Mouse (Mus musculus) brain, embryonic 14.5 days (tissue): ENCODE measurements around the gene Fam243.

Experiments
- CTCF ChIP-seq: fragments of 200-500 bp; IDR thresholded peaks from 2 replicates; pipeline ENCODE4 v1.5.1; 2012; ENCODE audit warnings: inconsistent platforms, mild to moderate bottlenecking, moderate library complexity, borderline replicate concordance; ENCODE audit not compliant: insufficient read depth, insufficient read length; ENCODE audit errors: extremely low read depth
- POLR2A ChIP-seq: fragments of 200-500 bp; IDR thresholded peaks from 2 replicates; pipeline ENCODE4 v1.6.1; 2012; ENCODE audit warnings: mild to moderate bottlenecking, inconsistent platforms, borderline replicate concordance; ENCODE audit not compliant: poor library complexity, insufficient read depth, insufficient read length, severe bottlenecking; ENCODE audit errors: extremely low read depth

DNA sequence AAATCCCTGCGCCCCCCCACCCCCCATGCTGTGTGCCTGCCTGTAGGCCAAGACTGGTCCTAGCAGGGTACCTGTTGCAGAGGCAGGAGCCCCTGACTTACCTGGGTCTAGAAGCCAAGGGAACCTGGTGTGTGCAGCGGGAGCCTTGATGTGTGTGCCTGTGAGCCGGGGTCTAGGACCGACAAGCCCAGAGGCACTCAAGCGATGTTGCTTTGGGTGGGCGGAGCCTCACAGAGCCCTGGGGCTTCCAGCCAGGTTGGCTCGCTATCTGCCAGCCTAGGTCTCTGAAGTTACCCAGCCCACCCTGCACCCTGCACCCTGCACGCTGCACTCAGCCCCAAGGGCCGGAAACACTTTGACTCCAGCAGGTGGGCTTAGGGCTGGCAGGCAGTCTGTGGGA lies 37.5 kb upstream of the Fam243 start:
- TF ChIP-seq POLR2A (no peak), CTCF (no peak)
